Mouse (Mus musculus): ENCODE measurements around the gene Acbd6. TPM values are rescaled to one million over a fixed set of nuclear protein-coding genes. Genes with fewer than 3 reads are reported as not detected.

Acbd6 gene
- 22.5 TPM in 2 replicates for polyA plus RNA-seq (2012)

DNA sequence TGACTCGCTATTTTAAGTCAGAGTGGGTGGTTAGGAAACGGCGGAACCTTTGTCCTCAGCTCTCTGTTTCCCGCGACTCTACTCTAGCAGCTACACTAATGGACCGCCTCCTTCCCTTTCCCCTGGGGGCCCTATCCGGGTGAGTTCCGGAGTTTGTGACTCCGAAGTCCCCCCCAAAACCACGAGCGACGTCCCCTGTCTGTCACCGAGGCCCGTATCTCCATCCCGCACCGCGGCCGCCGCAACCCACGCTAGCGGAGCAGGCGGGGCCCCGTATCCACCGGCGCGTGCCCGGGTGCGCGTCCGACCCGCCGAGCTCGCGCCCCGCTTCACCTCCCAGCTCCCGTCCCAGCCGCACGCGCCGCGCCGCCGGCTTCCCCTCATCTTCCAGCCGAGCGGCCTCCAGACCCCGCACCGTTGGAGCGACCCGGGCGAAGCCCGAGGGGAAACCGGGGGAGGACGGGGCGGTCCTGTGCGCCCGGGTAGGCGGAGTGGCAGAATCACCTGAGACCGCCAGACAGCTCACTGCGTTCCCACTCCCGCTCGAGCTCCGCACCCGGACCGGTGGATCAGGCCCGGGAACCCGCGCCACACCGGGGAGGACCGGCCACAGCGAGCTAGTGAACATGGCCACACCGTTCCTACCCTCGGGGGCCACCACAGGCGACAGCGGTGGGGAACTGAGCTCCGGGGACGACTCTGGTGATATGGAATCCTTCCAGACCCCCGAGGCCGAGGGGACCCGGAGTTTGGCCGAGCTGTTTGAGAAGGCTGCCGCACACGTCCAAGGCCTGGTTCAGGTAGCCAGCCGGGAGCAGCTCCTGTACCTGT, at the start of gene Acbd6:
Acbd6 (plus strand) TSS at position 109 of the 831 bp plus-strand sequence.
- TF ChIP-seq TAL1 (IDR thresholded peaks at IDR 0.05; ENCODE audit: low read length): no peak
- no peak for TF ChIP-seq GATA1 (IDR thresholded peaks at IDR 0.05; ENCODE audit: low read length)
- Histone ChIP-seq H3K9me3 (ENCODE audit: control insufficient read depth, low read length) (no peaks in the 10 kb centered on the region), H3K27me3 (ENCODE audit: control insufficient read depth) (no peaks in the 10 kb centered on the region), H3K4me3 (replicated peaks) (peak within 1 kb of the TSS; percentile 88), H3K36me3 (ENCODE audit: control insufficient read depth) (peaks cover 9% of the 10 kb centered on the region), H3K4me1 (ENCODE audit: control insufficient read depth) (peaks cover 48% of the 10 kb centered on the region)

DNA sequence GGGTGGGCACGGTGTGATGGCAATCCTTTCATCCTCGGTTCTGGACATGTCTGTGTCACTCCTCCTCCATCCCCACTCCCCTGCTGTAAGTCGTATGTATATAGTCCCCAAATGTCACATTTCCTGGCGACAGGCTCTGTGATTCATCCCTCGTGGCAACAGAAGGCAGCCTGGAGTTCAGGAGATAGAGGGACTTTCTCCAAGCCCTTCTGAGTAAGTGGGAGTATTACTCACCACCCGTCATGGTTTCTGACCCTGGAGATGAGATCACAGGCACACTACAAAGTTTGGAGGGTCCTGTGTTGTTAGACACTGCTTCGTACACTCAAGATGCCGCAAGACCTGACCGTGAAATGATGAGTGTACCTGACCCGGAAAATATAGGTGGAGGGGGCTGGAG, 47.7 kb upstream of the Acbd6 start:
- H3K9me3 ChIP-seq (ENCODE audit: control insufficient read depth, low read length): peaks cover 4% of the 10 kb centered on the region; the same call in 1 of the 2 replicates
- H3K4me3 ChIP-seq (replicated peaks): no peak overlapping the region
- H3K27me3 ChIP-seq (ENCODE audit: control insufficient read depth): no peaks in the 10 kb centered on the region
- no peaks in the 10 kb centered on the region for H3K4me1 ChIP-seq (ENCODE audit: control insufficient read depth)
- no peak for TF ChIP-seq GATA1 (IDR thresholded peaks at IDR 0.05; ENCODE audit: low read length)
- no peak for TF ChIP-seq TAL1 (IDR thresholded peaks at IDR 0.05; ENCODE audit: low read length)
- H3K36me3 ChIP-seq (ENCODE audit: control insufficient read depth): no peaks in the 10 kb centered on the region

DNA sequence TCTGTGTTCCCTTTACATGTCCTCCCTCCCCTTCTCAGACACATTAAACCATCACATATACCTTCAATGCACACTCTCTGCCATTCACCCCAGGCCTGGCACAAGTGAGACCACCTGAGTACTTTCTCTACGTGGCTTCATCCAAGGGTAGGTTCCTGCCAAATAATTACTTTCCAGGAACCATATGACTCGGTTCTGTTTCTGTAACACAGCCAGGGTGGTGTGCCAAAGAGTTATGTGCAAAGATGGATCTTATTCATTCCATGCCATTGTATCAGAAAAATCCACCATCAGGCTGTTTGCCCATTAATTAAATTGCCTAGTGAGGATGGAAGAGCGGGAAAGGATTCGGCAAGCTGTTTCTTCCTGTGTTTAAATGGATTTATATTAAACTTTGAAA, 42.1 kb upstream of the Acbd6 start:
- TF ChIP-seq TAL1 (IDR thresholded peaks at IDR 0.05; ENCODE audit: low read length) (no peak), GATA1 (IDR thresholded peaks at IDR 0.05; ENCODE audit: low read length) (no peak)
- H3K9me3 ChIP-seq (ENCODE audit: control insufficient read depth, low read length): no peaks in the 10 kb centered on the region
- H3K4me1 ChIP-seq (ENCODE audit: control insufficient read depth): no peaks in the 10 kb centered on the region
- no peaks in the 10 kb centered on the region for H3K36me3 ChIP-seq (ENCODE audit: control insufficient read depth)
- no peak overlapping the region for H3K4me3 ChIP-seq (replicated peaks)
- H3K27me3 ChIP-seq (ENCODE audit: control insufficient read depth): no peaks in the 10 kb centered on the region

DNA sequence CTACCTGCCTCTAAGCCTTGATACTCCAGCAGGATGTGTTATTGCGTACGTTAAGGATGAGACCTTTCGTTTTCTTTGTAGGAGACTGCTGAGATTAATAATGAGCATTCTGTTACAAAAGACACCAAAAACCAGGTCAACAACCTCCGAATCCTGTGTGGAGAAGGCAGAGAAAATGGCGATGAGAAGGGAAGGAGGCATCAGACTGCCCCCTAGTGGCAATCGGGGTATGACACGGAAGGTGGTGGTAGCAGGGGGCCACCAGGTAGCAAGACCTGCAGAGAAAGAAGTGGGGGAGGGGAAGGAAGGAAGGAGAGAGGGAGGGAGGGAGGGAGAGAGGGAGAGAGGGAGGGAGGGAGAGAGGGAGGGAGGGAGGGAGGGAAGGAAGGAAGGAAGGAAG, 41.3 kb upstream of the Acbd6 start:
- H3K36me3 ChIP-seq (ENCODE audit: control insufficient read depth): no peaks in the 10 kb centered on the region
- H3K4me1 ChIP-seq (ENCODE audit: control insufficient read depth): no peaks in the 10 kb centered on the region
- H3K4me3 ChIP-seq (replicated peaks): no peak overlapping the region
- H3K27me3 ChIP-seq (ENCODE audit: control insufficient read depth): no peaks in the 10 kb centered on the region
- no peaks in the 10 kb centered on the region for H3K9me3 ChIP-seq (ENCODE audit: control insufficient read depth, low read length)
- TF ChIP-seq GATA1 (IDR thresholded peaks at IDR 0.05; ENCODE audit: low read length) (no peak), TAL1 (IDR thresholded peaks at IDR 0.05; ENCODE audit: low read length) (no peak)

DNA sequence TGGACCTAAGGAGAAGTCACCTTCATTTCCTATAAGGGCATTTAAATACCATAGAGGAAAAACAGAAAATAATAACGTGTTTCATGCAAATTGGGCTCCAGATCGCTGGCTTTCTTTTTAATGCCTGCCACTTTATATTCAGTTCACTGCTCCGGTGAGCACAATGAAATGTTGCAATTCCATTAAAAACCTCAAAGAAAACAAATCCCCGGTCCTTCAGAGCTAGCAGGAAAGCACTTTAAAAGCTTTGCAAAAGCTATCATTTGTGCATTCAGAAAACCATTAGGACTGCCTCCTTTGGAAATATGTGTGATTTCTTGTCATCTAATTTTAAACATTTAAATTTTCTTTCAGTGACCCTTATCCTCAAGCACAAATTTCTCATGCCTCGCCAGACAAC, 40.9 kb upstream of the Acbd6 start:
- H3K27me3 ChIP-seq (ENCODE audit: control insufficient read depth): no peaks in the 10 kb centered on the region
- TF ChIP-seq TAL1 (IDR thresholded peaks at IDR 0.05; ENCODE audit: low read length): no peak
- TF ChIP-seq GATA1 (IDR thresholded peaks at IDR 0.05; ENCODE audit: low read length): no peak
- no peaks in the 10 kb centered on the region for H3K4me1 ChIP-seq (ENCODE audit: control insufficient read depth)
- H3K9me3 ChIP-seq (ENCODE audit: control insufficient read depth, low read length): no peaks in the 10 kb centered on the region
- H3K36me3 ChIP-seq (ENCODE audit: control insufficient read depth): no peaks in the 10 kb centered on the region
- H3K4me3 ChIP-seq (replicated peaks): no peak overlapping the region

DNA sequence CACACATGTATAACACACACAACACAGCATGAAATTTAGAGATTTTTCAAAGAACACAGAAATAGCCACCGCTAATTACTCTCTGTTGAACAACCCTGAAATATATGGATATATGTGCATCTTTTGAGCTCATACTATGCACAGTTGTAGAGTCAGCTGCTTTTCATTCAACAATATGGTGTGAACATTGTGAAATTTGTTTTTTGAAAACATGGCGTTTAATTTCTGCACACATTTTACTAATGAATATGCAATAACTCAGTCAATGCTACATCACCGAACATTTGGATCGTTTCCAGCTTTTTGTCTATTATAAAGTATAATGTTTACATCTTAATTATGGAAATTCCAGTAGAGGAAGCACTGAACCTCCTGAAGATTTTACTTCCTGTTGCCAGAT, 37.6 kb upstream of the Acbd6 start:
- H3K4me1 ChIP-seq (ENCODE audit: control insufficient read depth): no peaks in the 10 kb centered on the region
- TF ChIP-seq TAL1 (IDR thresholded peaks at IDR 0.05; ENCODE audit: low read length) (no peak), GATA1 (IDR thresholded peaks at IDR 0.05; ENCODE audit: low read length) (no peak)
- no peaks in the 10 kb centered on the region for H3K9me3 ChIP-seq (ENCODE audit: control insufficient read depth, low read length)
- H3K4me3 ChIP-seq (replicated peaks): no peak overlapping the region
- no peaks in the 10 kb centered on the region for H3K27me3 ChIP-seq (ENCODE audit: control insufficient read depth)
- no peaks in the 10 kb centered on the region for H3K36me3 ChIP-seq (ENCODE audit: control insufficient read depth)

DNA sequence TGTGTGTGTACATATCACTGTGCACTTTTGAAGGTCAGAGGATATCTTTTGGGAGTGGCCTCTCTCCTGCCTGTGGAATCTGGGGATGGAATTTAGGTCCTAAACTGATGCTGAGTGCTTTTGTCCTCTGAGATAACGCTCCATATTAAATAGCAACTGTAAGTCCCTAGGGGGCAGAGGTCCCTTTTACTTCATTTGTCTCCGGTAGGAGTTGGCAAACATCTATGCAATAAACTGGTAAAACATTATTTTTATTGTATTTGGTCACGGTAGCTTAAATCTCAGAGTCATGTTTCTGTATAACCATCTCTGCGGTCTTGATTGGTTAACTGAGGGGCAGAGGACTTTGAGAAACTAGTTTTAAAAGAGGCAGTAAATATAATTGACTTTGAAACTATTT, 35.4 kb upstream of the Acbd6 start:
- no peak for TF ChIP-seq TAL1 (IDR thresholded peaks at IDR 0.05; ENCODE audit: low read length)
- no peak for TF ChIP-seq GATA1 (IDR thresholded peaks at IDR 0.05; ENCODE audit: low read length)
- no peaks in the 10 kb centered on the region for H3K36me3 ChIP-seq (ENCODE audit: control insufficient read depth)
- no peaks in the 10 kb centered on the region for H3K4me1 ChIP-seq (ENCODE audit: control insufficient read depth)
- H3K4me3 ChIP-seq (replicated peaks): no peak overlapping the region
- H3K27me3 ChIP-seq (ENCODE audit: control insufficient read depth): no peaks in the 10 kb centered on the region; the same call in 1 of the 2 replicates
- H3K9me3 ChIP-seq (ENCODE audit: control insufficient read depth, low read length): no peaks in the 10 kb centered on the region

DNA sequence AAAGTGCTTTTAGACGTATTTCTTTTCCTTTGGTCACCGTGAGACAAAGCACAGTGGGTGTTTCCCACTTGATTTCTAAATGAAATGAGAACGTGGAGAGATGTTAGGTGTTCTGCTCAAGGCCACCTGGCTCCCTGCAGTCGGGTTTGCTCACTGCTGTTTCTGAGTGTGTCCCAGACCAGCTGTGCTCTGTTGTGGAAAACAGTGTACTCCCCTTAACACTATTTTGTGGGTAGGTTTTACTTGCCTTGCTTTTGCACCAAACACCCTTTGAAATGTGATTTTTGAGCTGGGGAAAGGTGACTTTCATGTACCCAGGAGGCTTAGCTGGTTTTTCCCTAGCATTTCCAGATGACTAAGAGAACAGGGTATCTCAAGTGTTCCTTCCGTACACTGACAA, 31.7 kb upstream of the Acbd6 start:
- Histone ChIP-seq H3K4me1 (ENCODE audit: control insufficient read depth) (no peaks in the 10 kb centered on the region), H3K4me3 (replicated peaks) (no peak overlapping the region), H3K36me3 (ENCODE audit: control insufficient read depth) (no peaks in the 10 kb centered on the region), H3K27me3 (ENCODE audit: control insufficient read depth) (no peaks in the 10 kb centered on the region; the same call in 1 of the 2 replicates), H3K9me3 (ENCODE audit: control insufficient read depth, low read length) (no peaks in the 10 kb centered on the region)
- no peak for TF ChIP-seq TAL1 (IDR thresholded peaks at IDR 0.05; ENCODE audit: low read length)
- no peak for TF ChIP-seq GATA1 (IDR thresholded peaks at IDR 0.05; ENCODE audit: low read length)

DNA sequence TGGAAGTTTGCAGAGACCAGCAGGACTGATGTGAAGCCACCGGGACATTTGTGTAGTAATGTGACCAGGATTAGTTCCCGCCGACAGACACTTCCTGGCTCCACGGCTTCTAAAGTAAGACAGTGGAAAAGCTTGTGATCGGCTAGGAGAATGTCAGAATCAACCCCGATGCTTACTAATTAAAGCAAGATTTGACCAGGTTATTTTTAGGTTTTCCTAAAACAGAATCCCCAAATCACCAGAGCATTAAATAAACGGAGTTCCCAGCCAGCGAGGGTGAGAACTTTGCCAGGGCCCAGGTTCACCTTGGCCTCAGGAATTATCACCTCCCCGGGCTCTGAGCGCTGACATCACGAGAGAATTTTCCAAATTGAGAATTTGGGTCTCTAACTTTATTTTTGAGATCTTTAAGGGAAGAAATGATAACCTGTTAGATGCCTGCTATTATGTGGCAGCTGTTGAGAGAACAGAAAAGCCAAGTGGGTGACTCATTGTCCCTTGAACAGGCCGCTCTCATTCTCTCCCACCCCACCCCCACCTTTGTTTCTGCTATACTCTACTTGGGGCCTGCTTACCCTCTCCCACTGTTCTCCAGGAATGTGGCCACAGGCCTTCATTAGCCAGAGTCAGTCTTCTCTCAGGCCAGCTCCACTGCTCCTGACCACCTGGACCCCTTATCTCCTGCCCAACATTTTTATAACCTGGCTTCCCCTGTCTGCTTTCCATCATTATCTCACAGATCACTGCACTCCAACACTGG, 30.7 kb upstream of the Acbd6 start:
- Histone ChIP-seq H3K36me3 (ENCODE audit: control insufficient read depth) (no peaks in the 10 kb centered on the region), H3K27me3 (ENCODE audit: control insufficient read depth) (no peaks in the 10 kb centered on the region; the same call in 1 of the 2 replicates), H3K4me1 (ENCODE audit: control insufficient read depth) (no peaks in the 10 kb centered on the region), H3K4me3 (replicated peaks) (no peak overlapping the region), H3K9me3 (ENCODE audit: control insufficient read depth, low read length) (no peaks in the 10 kb centered on the region)
- no peak for TF ChIP-seq TAL1 (IDR thresholded peaks at IDR 0.05; ENCODE audit: low read length)
